Mouse (Mus musculus): ENCODE measurements around the gene Reep3. TPM values are rescaled to one million over a fixed set of nuclear protein-coding genes. Genes with fewer than 3 reads are reported as not detected.

Gene Reep3
- polyA plus RNA-seq, 1 experiment from 2014 or later = 50.3 TPM

DNA sequence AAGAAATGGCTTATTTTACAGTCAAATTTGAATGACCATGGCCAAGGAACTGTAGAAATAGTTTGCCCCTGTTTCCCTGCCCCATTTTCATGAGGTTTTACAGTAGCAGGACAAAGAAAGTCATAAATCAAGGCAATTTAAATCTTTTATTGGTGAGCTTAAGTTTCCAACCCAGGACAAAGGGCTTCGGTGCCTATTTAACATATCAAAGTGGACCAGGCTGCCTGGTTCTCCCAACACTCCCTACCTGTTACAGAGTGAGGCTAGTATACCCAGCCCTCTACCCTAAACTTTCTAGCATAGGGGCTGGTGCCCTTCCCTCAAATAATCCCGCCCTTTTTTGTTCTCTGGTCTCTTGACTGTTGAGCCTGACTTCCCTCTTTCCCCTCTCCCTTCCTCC is 127.2 kb downstream of the Reep3 start:
- no peak for ATAC-seq (ENCODE audit: low FRiP score, low read depth)
- Histone ChIP-seq H3K9me3 (no peaks in the 10 kb centered on the region), H3K9ac (no peak overlapping the region), H3K4me2 (replicated peaks) (no peak overlapping the region), H3K36me3 (no peaks in the 10 kb centered on the region), H3K27me3 (no peaks in the 10 kb centered on the region), H3K4me3 (no peak overlapping the region), H3K27ac (no peak overlapping the region), H3K4me1 (peaks cover 27% of the 10 kb centered on the region)
- 36% methylated on average over 2 of the region's 2 CpGs for WGBS

DNA sequence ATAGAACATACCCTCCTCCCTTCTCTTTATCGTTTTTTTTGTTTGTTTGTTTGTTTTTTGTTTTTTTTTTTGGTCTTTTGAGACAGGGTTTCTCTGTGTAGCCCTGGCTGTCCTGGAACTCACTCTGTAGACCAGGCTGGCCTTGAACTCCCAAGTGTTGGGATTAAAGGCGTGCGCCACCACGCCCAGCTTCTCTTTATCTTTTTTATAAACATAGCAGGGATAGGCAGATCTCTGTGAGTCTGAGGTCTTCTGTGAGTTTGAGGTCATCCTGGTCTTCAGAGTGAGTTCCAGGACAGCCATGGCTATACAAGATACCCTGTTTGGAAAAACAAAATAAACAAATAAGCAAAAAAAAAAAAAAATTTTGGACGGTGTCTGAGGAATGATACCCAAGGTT is 127.7 kb downstream of the Reep3 start:
- no peak overlapping the region for H3K27ac ChIP-seq
- H3K9me3 ChIP-seq = no peaks in the 10 kb centered on the region
- no peaks in the 10 kb centered on the region for H3K36me3 ChIP-seq
- peaks cover 22% of the 10 kb centered on the region for H3K4me1 ChIP-seq
- H3K4me2 ChIP-seq (replicated peaks) = no peak overlapping the region
- ATAC-seq (ENCODE audit: low FRiP score, low read depth) = no peak
- H3K27me3 ChIP-seq = no peaks in the 10 kb centered on the region
- no peak overlapping the region for H3K4me3 ChIP-seq
- H3K9ac ChIP-seq = no peak overlapping the region
- WGBS = 80% methylated on average over 5 of the region's 5 CpGs

DNA sequence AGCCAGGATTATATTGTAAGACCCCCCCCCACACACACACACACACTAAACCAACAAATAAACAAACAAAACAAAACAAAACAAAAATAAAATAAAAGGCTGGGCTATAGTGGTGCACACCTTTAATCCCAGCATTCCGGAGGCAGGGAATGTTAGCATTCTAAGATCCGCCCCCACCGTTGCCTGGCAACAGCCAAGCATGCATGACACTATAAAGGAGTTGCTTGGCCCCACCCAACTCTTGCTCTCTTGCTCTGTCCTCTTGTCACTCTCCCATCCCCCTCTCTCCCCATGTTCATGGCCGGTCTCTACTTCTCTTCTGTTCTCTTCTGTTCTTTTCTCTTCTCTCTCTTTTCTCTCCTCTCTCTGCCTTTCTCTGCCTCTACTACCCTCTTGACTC is 128.2 kb downstream of the Reep3 start:
- Histone ChIP-seq H3K4me3 (no peak overlapping the region), H3K36me3 (no peaks in the 10 kb centered on the region), H3K27ac (no peak overlapping the region), H3K9ac (no peak overlapping the region), H3K4me2 (replicated peaks) (no peak overlapping the region), H3K27me3 (no peaks in the 10 kb centered on the region), H3K4me1 (peaks cover 16% of the 10 kb centered on the region), H3K9me3 (no peaks in the 10 kb centered on the region)
- 50% methylated on average over 4 of the region's 4 CpGs for WGBS
- ATAC-seq (ENCODE audit: low FRiP score, low read depth) = no peak

DNA sequence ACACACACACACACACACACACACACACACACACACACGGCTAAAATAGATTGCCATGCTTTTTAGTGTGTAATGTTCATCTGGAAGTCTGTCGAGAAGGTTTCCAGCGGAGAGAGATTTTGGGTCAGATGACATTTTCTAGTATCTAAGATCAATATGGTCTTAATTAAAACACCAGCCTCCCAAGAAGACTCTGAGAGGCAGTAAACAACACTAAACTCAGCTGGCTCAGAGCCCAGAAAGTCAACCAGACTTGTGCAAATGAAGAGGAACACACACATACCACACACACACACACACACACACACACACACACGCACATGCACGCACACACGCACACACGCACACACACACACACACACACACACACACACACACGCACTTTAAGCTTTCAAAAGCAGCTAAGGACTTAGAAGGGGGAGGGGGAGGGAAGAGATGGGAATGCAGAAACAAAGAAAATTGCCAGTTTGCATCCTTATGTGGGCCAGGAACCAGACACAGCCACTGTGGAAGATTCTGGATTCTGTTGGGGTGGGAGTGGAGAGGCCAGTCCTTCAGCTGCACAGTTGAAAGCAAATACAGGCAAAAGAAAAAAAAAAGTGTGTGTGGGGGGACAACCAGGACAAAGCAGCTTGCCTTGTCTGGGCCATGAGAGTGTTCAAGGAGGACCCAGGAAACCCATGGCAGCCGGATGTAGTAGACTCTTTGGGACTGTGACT is 130.2 kb downstream of the Reep3 start:
- WGBS = 25% methylated on average over 5 of the region's 9 CpGs
- peak overlapping the region; percentile 55; the same call in 1 of the 2 replicates for H3K27ac ChIP-seq
- ATAC-seq (ENCODE audit: low FRiP score, low read depth) = peak; percentile 71; the same call in 1 of the 2 replicates

DNA sequence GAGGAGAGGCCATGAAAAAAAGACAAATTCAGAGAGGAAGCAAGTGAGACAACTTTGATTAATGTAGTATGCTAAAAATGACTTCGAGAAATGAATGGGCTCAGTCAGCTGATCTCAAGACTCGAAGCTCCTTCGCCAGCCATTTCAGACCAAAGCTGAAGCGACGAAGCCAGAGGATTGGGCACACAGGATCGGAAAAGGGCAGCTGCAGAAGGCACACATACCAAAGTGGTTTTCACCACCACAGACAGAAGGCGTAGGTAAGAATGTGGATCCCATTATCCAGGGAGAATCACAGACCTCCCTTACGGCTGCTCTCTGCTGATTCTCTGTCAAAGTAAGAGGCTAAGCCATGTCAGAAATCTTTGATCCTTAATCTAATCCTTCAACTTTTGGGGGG is 136.6 kb downstream of the Reep3 start:
- no peaks in the 10 kb centered on the region for H3K9me3 ChIP-seq
- H3K36me3 ChIP-seq = no peaks in the 10 kb centered on the region
- ATAC-seq (ENCODE audit: low FRiP score, low read depth) = no peak
- H3K27me3 ChIP-seq = no peaks in the 10 kb centered on the region
- no peak overlapping the region for H3K4me3 ChIP-seq
- H3K4me1 ChIP-seq = no peaks in the 10 kb centered on the region
- no peak overlapping the region for H3K27ac ChIP-seq
- H3K4me2 ChIP-seq (replicated peaks) = no peak overlapping the region
- 79% methylated on average over 8 of the region's 8 CpGs for WGBS
- no peak overlapping the region for H3K9ac ChIP-seq

More for the DNA sequence above, 130.2 kb downstream of the Reep3 start:
- no peaks in the 10 kb centered on the region for H3K9me3 ChIP-seq
- H3K36me3 ChIP-seq = no peaks in the 10 kb centered on the region
- H3K4me3 ChIP-seq = no peak overlapping the region
- peaks cover 8% of the 10 kb centered on the region for H3K4me1 ChIP-seq
- no peak overlapping the region for H3K4me2 ChIP-seq (replicated peaks)
- no peaks in the 10 kb centered on the region for H3K27me3 ChIP-seq
- no peak overlapping the region for H3K9ac ChIP-seq

Other genes starting within 250 kb of the Reep3 start
- 47.3 and 52.4 TPM in 2 replicates for gene Jmjd1c, start 820 bp downstream of the Reep3 start, polyA plus RNA-seq (2015; fragmentation: Nextera tagmentation; extraction: Ambion mirVana)
- gene Nrbf2, start 188.4 kb upstream of the Reep3 start, polyA plus RNA-seq (2015; fragmentation: Nextera tagmentation; extraction: Ambion mirVana) = 40.9 and 42.2 TPM in 2 replicates